Mouse (Mus musculus) small intestine, adult 2 months (tissue): ENCODE measurements at regions not wholly inside any gene's neighbourhood (a gene's known extent, or its start where the extent isn't known, plus 50 kb on each side); places are given as distances from the start of the nearest gene placed in this dataset.

Source experiments
- CTCF ChIP-seq: fragments of 200-500 bp; IDR thresholded peaks from 2 replicates; pipeline ENCODE4 v1.5.1; 2012; ENCODE audit warnings: low read depth, mild to moderate bottlenecking, control low read depth, inconsistent platforms, low read length, moderate library complexity, mixed read lengths; ENCODE audit not compliant: insufficient replicate concordance, insufficient read length; ENCODE audit errors: extremely low read depth
- POLR2A ChIP-seq: fragments of 200-500 bp; IDR thresholded peaks from 2 replicates; pipeline ENCODE4 v1.6.1; 2012; ENCODE audit warnings: low read depth, mild to moderate bottlenecking, control low read depth, inconsistent platforms, low read length, moderate library complexity

- TF ChIP-seq POLR2A (no peak), CTCF (no peak)
These were observed 60.9 kb upstream of the Msx2 start for GRCm38 (mm10) chr13:53533738-53534137.
